Mouse (Mus musculus) cortical plate, adult 2 months (tissue): ENCODE results near the gene Tex38.

Experiments used
- CTCF ChIP-seq: fragments of 200-500 bp; IDR thresholded peaks from 2 replicates; pipeline ENCODE4 v1.5.1; 2011; ENCODE audit warnings: mild to moderate bottlenecking, control low read depth, low read length; ENCODE audit not compliant: insufficient read depth; ENCODE audit errors: extremely low read depth
- POLR2A ChIP-seq: fragments of 200-500 bp; IDR thresholded peaks from 2 replicates; pipeline ENCODE4 v1.6.1; 2011; ENCODE audit warnings: mild to moderate bottlenecking, low read length, control low read depth; ENCODE audit not compliant: insufficient read depth; ENCODE audit errors: extremely low read depth

- TF ChIP-seq CTCF (no peak), POLR2A (no peak)
Measured at GRCm38 (mm10) chr4:115734867-115735266, 46.0 kb downstream of the Tex38 start.
